Mouse (Mus musculus): Measurements from ENCODE around the gene Was.

DNA sequence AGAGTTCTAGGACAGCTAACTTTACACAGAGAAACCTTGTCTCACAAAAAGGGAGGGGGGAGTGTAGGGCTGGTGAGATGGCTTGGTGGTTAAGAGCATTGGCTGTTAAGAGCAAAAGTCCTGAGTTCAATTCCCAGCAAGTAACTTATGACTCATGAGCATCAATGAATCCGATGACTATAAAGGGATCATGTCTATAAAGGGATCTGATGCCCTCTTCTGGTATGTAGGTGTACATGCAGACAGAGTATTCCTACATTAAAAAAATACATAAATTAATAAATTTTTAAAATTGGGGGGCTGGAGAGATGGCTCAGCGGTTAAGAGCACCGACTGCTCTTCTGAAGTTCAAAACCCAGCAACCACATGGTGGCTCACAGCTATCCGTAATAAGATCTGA, 25.0 kb upstream of the Was start:
- TF ChIP-seq POLR2A (IDR thresholded peaks at IDR 0.05; ENCODE audit: low read depth, low read length) (no peak), CTCF (IDR thresholded peaks at IDR 0.05; ENCODE audit: extremely low read depth, insufficient read depth, insufficient read length, insufficient replicate concordance) (no peak)
